Mouse (Mus musculus) gastrocnemius, postnatal 10 days (tissue): ENCODE results near the gene Hhipl2. TPM values are rescaled to one million over a fixed set of nuclear protein-coding genes. Genes with fewer than 3 reads are reported as not detected.

Experiments used
- total RNA-seq, 2 experiments: library from RNA; stranded (reverse); gene quantifications; 2 replicates each; pipeline ENCODE4 v1.2.3; 2021

The Hhipl2 gene
- total RNA-seq, 2 experiments from 2014 or later = 0.14 TPM; not detected in 1

Other genes with a start within 250 kb of the Hhipl2 start
- 10 to 100 TPM in 1 of 2 experiments, 1 to 10 TPM in 1; 8.9 to 13.8 TPM for gene Disp1, start 196.7 kb upstream of the Hhipl2 start, total RNA-seq
- gene Aida, start 121.6 kb upstream of the Hhipl2 start, total RNA-seq = 10 to 100 TPM; 32.6 to 38.6 TPM
- gene Brox, start 120.9 kb upstream of the Hhipl2 start, total RNA-seq = 10 to 100 TPM; 27.0 to 31.5 TPM
- gene Mia3, start 48.7 kb upstream of the Hhipl2 start, total RNA-seq = 100 to 1,000 TPM; 105 to 133 TPM
- gene Taf1a, start 29.2 kb upstream of the Hhipl2 start, total RNA-seq = 1 to 10 TPM; 4.4 to 7.1 TPM